Mouse (Mus musculus) cerebellum, postnatal 36 days (tissue): Measurements from ENCODE around the gene Fam192a.

Experiments
- DNase-seq, 2 experiments: peaks; one replicate each; pipeline ENCODE4 v3.0.0; 2021 to 2022; ENCODE audit warnings: mixed read lengths in 2 of 2

Gene Fam192a

DNA sequence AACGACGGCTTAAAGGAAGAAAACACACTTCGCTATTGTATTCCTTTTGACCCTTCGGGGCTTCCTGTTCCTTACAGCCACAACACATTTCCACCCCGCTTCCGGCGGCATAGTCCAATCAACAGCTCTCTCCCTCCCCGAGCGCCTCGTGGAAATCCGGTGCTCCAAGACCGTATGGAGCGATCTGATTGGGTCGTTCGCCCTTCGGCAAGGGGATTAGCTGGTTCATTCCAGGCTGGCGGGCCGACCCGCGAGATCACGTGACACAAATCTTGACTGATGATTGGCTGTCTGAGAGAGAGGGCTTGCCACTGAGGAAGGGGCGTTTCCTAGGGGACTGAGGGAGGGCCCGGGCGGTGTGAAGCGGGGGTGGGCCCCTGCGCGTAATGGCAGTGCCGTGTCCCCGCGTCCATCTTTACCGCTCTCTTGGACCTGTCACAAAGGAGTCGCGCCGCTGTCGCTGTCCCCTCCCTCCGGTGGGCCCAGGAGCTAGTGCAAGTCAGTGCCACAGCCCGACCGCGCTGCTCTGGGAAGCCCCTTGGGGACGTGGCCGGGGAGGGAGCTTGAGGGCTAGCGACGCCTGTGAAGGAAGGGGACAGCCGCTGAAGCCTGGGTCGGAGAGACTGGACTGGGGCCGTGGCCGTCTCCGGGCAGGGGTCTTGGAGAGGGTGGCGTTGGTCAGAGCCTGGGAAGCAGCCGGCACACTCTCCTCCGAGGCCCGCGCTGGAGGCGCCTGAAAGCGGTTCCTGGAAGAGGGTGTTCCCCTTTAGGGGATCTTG is at the start of gene Fam192a, which contains the start of gene Rspry1:
Fam192a (minus strand) TSS at position 391 of the 779 bp plus-strand sequence.
Rspry1 (plus strand) TSS at position 331 of the 779 bp plus-strand sequence.
- peak; percentile 99 to 100 for DNase-seq

DNA sequence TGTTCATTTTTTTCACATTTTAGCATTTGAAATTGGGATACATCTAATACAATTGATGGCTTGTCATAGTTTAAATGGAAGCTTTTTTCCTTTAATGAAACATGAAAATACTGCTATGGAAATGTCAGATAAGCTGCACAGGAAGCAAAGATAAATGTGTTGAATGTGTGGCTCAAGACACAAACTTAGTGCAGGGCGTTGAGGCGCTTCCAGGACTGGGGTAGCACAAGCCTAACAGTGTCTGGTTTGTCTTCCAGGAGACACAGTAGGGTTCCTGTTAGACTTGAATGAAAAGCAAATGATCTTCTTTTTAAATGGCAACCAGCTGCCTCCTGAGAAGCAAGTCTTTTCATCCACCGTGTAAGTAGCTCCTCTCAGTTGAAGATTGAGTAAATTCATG is 47.7 kb upstream of the Fam192a start:
- no peak for DNase-seq

DNA sequence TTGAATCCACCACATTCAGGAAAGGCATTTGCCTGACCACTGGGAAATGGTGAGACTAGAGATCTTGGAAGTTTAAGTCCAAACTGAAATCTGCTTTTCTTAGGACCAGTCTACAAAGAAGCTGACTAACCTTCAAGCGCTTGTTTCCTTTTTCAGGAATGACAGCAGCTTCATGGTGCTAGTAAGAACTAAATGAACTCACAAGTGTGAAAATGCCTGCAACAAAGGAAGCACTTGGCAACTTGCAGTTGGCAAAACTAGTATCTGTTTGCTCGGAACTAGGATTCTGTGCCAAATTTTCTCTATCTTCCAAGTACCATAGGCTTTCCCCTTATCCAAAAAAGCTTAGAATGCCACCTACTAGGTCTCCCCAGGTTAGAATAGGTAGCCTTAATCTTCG is 44.4 kb upstream of the Fam192a start:
- DNase-seq = no peak

DNA sequence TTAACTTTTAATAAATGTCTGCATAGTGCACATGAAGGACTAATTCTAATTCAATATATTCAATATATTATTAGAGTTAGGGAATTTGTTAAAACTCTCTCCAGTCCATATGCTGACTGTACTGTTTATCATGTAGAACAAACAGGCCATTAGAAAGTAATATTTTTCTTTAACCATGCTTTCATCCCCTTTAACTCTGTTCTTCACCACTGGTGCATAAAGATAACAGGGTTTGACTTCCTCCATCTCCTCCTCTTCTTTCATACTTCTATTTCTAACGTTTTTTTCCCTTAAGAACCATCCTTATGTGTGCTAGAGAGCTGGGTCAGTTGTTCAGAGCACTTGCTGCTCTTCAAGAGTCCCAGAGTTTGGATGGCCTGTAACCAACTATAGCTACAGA is 43.4 kb upstream of the Fam192a start:
- no peak for DNase-seq

DNA sequence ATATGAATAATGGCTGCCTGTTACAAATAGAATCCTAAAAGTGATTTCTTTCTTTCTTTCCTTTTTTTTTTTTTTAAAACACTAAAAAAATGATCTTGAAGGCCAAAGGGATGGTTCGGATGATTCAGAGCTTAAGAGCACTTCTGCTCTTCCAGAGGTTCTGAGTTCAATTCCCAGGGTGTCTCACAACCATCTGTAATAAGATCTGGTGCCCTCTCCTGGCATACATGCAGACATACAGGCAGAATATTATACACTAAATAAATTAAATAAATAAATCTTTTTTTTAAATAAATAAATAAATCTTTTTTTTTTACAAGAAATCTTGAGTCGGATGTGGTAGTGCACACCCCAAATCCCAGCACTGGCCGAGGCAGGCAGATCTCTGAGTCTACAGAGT is 40.1 kb upstream of the Fam192a start:
- DNase-seq = no peak

DNA sequence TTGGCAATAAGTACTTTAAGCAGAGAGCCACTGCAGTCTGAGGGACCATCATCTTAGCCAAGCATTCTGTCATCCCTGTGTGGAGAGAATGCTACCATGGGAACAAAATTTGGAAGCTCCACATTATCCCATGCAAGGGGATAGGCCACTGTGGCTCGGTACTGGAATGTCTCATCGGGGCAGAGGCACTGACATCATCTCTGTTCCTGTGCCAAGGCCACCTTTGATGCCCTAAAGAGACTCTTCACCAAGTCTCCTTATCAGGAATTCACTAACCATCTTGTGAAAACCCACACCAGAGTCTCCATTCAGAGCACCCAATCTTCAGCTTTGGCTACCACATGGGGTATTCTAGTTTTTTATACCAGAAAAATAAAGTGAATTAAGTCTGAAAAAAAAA is 39.4 kb upstream of the Fam192a start:
- no peak for DNase-seq

DNA sequence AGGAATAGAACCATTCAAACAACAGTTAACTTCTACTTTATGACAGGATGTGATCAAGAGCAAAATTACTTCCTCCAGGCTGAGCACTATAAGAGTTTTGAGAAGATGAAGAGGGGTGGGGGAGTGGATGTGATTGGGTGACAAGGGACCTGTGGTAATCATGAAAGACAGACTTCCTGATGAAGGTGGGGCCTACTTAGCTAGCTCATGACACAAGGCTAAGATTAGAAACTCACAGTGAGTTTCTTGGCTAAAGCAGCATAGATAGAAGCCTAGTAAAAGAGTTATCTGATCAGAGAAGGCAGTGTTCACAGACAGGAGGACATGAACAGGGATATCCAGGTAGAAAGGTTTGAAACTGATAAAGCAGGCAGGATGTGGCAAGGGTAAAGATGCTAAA is 32.4 kb upstream of the Fam192a start:
- DNase-seq = no peak

DNA sequence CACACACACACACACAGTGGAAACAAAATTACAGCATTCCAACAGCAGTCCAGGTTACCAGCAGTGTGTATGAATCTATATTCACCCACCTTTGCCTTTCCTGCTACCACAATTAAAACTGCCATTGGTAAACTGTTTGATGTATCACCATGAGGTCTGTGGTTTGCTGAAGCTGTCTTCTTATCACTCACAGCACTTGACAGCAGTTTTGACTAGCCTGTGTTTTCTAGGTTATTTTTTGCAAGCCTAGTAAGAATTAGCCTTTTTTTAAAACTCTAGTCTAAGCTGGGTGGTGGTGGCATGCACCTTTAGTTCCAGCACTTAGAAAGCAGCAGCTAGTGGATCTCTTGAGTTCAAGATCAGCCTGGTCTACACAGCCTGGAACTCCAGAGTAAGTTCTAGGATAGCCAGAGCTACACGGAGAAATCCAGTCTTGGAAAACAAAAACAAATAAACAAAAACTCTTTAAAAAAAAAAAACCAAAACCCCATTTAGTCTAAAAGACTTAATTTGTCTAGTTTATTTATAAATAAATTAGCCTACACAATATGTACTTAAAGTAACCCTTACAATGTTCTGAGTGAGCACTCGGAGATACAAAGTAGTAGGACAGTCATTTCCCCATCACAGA is 31.9 kb upstream of the Fam192a start:
- DNase-seq = no peak

DNA sequence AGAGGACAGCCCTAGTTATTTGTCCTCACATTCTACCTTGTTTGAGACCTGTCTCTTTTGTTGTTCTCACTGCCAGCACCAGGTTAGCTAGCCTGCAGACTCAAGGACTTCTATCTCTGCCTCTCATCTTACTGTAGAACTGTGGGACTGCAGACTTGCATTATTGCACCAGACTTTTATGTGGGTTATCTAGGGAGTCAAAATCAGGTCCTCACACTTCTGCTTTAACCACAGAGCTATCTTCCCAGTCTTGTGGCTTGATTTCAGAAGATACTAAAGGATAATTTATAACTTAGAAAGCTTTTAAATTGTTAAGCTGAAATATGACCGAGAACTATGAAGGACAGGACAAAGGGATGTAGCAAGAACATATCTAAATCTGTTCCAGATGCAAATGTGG is 23.1 kb upstream of the Fam192a start:
- DNase-seq = no peak

DNA sequence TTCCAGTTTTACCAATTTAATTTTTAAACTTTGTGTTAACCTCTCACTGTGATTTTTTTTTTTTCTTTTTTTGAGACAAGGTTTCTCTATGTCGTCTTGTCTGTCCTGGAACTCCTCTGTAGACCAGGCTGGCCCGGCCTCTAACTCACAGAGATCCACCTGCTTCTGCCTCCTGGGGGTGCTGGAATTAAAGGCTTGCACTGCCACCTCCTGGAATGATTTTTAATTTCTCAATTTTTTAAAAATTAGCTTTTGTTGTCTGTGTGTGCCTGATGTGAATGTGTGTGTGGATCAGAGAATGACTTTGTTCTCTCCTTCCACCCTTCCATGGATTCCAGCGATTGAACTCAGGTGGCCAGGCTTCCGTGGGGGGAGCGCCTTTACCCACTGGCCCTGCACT is 5.3 kb upstream of the Fam192a start:
- DNase-seq = no peak

DNA sequence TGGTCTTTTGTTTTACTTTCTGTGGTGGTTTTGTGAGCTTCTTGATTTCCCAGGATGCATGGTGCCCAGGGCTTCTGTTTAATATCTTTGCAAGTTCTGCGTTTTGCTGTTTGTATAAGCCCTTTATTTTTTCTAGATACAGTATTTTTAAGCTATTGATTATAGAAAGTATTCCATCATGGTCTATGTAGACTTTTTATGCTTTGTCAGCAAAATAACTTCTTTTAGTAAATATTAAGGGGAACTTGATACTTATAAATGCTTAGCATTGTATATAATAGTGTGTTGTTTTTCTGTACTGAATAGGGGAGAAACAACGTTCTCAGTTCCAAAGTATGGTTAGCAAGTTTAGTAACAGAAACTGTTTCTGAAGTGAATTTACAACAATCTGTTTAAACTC is 2.2 kb upstream of the Fam192a start:
- DNase-seq = no peak

DNA sequence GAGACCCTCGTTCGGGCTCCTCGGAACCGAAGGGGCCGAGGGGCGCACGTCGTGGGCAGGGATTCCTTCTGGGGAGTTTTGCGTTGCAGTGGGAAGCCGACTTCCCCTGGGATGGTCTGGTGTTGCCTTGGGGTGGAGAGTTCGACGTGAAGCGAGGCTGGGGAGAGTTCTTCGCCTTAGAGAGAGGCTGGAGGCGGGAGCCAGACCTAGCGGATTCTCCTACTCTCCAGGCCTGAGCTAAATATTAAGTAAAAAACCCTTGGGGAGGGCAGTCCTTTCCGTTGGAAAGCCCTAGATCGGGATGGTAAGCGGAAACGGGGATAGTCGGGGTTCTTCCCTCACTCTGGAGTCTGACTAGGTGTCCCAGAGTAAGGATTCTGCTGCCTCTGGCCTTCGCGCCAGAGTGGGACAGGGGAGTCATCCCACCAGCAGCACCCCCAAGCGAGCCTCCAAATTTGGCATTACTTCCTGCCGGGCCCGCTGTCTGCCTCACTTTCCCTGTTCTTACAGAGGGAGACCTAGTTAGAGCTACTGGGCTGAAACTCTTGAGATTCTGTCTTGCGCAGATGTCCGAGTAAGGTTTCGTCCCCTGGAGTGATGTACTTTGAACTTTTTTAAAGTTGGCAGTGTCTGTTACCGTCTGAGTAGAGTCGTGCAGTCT is 804 bp upstream of the Fam192a start:
- peak in 1 of 2 experiments; percentile 11 for DNase-seq

DNA sequence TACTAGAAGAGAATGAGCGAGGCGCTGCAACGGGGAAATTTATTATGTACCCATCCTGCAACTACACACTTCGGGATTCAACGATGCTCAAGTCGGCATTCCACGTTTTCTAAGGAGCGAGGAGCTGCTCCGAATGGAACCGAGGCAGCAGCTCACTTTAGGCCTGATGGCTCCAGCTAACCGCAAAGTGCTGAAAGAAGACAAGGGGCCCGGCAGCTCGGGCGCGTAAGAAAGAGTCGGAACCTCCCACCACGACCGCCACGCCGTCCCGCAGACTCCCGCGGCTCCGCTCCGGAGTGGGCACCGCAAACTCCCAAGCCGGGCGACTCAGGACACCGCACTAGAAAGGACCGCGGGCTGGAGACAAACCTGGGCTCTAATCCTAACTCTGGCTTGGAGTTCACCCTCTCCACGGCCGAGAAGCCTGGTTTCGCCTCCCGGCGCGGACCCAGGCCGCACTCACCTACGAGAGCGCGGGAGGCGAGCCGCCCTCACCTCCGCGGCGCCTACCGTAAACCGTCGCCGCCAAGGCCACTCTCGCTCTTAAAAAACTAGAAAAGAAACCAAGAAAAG is 677 bp downstream of the Fam192a start:
- peak in 1 of 2 experiments; percentile 31 for DNase-seq

DNA sequence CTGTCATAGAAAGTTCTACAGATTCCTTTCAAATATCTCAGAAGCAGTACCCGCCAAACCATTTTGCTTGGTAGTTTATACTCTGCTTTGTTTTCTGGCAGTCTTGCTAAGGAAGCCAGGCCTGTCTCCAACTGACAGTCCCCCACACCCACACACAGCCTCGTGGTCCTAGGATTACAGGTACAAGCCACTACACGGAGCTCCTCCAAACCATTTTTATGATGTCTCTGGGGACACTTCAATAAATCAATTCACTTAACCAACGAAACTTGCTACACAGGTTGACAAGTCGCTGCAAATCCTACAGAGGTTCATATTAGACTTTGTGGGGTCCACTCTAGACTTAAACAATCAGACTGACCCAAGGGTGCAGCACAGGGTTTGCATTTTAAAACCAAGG is 1.3 kb downstream of the Fam192a start:
- DNase-seq = no peak

DNA sequence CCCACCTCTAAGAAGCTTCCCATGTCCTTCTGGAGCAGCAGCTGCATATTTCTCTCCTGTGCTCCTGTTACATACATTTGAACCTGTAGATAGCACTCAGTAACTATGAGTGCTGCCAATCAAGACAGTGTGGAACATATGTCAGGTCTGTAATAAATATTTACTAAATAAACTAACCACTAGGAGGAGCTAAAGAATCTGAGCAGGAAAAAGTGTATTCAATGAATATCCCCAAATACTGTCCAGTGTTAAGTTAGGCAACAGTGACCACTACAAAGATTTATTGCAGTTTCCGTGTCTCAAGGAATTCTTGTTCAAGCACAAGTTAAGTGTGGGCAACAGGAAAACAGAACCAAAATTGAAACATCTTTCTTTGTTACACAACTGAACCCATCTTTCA is 7.6 kb downstream of the Fam192a start:
- no peak for DNase-seq

DNA sequence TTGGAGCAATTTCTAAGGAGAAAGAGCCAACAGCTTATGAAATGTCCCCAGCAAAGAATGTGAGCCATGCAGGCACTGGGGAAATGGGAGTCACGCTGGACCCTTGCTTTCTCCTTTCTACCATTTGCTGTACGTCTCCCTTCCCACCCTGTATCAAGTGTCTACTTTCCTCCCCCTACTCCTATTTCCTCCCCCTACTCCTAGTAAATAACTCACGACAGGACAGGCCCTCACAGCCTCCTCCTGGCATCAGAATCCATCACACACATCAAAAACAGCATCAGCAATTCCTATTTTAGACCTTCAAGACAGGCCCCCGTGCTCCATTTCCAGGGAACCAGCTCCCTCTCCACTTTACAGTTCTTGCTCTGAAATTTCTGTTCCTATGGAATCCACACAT is 10.1 kb downstream of the Fam192a start:
- DNase-seq = no peak

DNA sequence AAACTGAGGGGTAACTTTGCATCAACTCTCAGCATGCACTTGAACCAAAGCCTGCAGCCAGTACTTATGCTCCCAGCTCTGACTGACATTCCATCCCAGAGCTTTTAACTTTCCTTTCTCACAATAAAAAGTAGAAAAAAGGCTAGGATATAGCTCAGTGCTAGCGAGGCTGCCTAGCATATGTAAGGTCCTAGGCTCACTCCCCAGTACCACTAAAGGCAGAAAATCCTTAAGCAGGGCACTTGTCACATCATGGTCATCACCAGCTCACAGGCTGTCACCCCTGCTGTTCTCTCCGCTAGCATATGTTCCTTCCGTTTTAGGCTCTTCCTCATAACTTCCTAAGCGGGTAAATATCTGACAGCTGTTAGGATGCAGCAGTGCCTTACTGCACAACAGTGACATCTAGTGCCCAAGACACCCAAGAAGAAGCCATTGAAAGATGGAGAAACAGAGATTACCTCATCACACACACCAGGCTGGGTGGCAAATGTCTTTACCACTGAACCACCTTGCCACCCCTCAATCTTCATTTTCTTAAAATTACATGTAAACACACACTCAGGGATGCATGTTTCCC is 17.5 kb downstream of the Fam192a start:
- peak in 1 of 2 experiments; percentile 23 for DNase-seq

DNA sequence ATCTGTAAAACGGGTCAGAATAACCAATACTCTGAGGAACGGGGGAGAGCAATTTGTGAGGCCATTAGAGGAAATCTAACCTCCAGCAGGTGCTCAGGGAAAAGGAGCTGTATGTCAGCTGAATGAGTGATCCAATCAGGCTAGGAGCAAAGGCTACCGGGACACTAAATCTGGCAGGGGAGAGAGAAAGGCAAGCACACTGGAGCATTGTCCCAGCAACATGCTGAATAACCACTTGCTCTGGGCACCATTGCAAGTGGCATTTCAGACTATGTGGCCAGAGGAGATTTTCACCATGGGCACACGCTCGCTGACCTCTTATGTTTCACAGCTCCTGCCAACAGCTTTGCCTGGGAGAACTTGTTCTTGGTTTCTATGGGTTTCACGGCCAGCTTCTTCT is 19.2 kb downstream of the Fam192a start:
- no peak for DNase-seq

DNA sequence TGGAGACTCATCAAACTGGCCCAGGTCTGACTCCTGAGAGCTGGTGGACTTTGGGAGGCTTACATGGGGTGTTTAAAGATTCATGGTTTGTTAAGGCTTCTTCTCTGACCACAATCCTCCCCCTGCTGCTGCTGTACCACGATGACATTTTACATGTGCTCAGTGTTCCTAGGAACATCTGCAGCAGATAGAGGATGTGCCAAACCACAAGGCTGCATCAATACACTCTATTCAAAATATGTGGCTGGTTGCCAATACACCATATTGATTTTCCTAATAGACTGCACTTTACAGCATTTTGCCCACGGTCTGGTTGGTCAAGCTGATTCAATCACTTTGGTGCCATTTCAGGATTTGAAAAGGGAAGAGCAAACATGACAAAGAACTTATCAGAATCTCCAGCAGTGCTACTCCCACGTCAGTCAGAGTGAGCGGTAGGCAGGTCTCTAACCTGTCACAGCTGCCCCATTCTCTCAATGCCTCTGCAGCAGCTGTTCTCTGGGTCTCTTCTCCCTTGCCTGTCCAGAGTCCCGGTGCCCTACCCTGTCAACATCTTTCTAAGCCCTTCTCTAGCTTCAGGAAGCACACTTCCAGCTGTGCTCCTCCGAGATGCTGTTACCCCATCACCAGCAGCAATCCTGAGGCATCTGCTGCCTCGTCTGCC is 19.8 kb downstream of the Fam192a start:
- no peak for DNase-seq

DNA sequence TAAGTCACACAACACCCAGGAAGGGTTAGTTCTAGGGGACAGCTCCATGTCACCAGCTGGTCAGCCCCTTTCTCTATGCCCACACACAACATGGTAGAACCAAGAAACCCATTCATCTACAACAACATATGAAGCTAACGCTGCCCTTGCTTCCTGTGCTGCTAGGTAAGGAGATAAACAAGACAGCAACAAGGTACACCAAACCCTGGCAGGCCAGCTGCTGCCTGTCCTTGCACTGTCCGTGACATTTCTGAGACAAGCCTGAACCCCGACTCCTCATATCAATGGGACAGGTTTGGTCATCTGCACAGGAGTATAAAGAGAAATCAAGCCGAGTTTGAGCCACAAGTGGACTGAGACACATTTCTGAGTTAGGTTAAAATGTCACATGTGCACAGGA is 26.6 kb downstream of the Fam192a start:
- DNase-seq = no peak

DNA sequence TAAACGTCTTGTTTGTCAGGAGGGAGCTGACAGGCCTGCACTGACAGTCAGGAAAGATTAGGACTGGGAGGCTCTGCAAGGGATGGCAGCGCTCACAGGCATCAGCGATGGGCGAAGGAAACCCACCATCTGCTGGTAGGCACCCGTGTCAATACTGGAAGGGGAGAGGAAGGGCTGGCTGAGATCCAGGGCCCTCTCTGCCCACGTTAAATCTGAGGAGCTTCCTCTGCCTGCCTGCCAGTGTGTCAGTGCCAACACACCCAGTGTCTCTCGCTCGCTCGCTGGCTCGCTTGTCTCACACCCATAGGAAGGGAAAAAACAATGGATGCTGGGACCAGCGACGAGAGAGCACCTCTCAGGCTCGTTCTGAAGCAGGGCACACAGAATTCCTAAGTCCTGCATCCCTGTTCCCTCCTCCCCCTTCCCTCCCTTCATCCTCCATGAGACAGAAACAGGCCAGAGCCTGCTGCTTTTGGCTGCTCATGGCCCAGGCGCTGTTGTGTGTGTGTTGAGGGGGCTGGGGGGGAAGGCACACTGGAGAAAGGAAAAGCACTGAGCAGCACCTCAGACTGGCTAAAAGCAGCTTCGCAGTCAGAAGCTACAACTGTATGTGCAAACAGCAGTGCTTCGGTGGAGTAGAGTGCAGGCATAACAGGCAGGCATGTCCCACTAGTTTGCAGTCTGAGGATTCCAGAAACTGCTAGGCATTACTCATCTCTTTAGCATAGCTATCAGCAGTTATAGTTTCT is 27.5 kb downstream of the Fam192a start:
- peak; percentile 65 to 70 for DNase-seq

DNA sequence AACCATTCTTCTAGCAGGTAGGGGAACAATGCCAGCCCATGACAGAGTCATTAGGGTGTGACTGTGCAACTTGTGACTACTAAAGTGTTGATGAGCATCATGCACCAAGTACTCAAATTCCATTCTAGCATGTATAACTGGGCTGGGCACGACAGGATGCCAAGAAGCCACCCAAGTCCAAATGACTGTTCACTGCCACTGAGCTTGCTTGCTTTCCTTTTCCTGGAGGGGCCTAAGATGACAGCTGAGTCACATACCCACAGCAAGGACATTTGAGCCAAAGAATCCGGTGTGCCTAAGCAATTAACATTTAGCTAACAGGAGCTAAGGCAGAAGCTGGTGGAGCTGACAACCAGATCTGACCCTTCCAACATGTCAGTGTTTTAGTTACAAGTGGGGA is 29.9 kb downstream of the Fam192a start:
- no peak for DNase-seq
